Mouse (Mus musculus) testis, postnatal 10 days (tissue): ENCODE measurements around the gene Olfr670.
"Not testable (repeated sequence)": the region's sequence is repeated elsewhere in the genome, so short reads cannot be mapped to it uniquely, and the experiment has no call there.

ENCODE experiments used
- DNase-seq: peaks from one replicate; pipeline ENCODE4 v3.0.0; 2021; ENCODE audit warnings: low spot score

Gene Olfr670

GRCm38 (mm10) chr7:104962520-104962919, at the start of gene Olfr670:
TSS of gene Olfr670 (minus strand) at chr7:104962620.
- DNase-seq: no peak

GRCm38 (mm10) chr7:105001929-105002328, 39.5 kb upstream of the Olfr670 start, which contains the start of gene Olfr672:
TSS of gene Olfr672 (minus strand) at chr7:105002029.
- no peak for DNase-seq

- DNase-seq: no peak
Observed at GRCm38 (mm10) chr7:104979026-104979425, 16.6 kb upstream of the Olfr670 start, which contains the start of gene Olfr671. TSS of gene Olfr671 (minus strand) at chr7:104979126.

GRCm38 (mm10) chr7:104972507-104972906, 10.1 kb upstream of the Olfr670 start:
- not testable (repeated sequence) for DNase-seq

- not testable (repeated sequence) for DNase-seq
Observed at GRCm38 (mm10) chr7:104950234-104950633, 12.2 kb downstream of the Olfr670 start.

- DNase-seq: no peak
Observed at GRCm38 (mm10) chr7:104933940-104934339, 28.5 kb downstream of the Olfr670 start, which contains the start of gene Olfr669. TSS of gene Olfr669 (plus strand) at chr7:104934240.

DNA sequence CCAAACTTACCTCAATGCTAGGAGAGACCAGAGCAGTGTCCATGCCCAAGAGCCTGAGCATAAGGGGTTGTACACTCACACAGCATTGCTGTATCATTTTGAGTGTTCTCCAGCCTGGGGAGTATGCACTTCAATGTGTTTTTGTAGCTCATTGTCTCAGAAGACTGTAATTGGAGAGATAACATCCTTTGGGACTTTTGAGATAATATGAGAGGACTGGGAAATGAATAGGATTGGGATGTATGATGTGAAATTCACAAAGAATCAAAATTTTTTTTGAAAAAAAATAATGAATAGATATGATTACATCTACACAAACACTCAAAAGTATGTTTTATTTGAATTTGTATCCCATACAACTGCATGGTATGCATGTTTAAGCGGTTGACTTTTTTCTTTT, 34.5 kb downstream of the Olfr670 start, which contains the start of gene Olfr668:
Gene Olfr668 (minus strand): TSS at position 101 of the 400 bp plus-strand sequence.
- no peak for DNase-seq

- no peak for DNase-seq
Observed at GRCm38 (mm10) chr7:104921382-104921781, 41.0 kb downstream of the Olfr670 start, which contains the start of gene Olfr667. TSS of gene Olfr667 (minus strand) at chr7:104921482.
